Mouse (Mus musculus) heart, adult 2 months (tissue): ENCODE results near the gene Cwc27. TPM values are rescaled to one million over a fixed set of nuclear protein-coding genes. Genes with fewer than 3 reads are reported as not detected.

Experiments used
- DNase-seq, 2 experiments: peaks; one replicate each; pipeline ENCODE4 v3.0.0; 2021
- H3K27ac ChIP-seq: fragments of 200-600 bp; 2 replicates; pipeline ENCODE4 v1.8.1; 2022
- H3K27me3 ChIP-seq: fragments of 200-500 bp; 2 replicates; pipeline ENCODE4 v1.6.1; 2012; ENCODE audit warnings: mild to moderate bottlenecking, low read length, inconsistent platforms, mixed read lengths; ENCODE audit not compliant: control insufficient read depth, insufficient read depth
- H3K36me3 ChIP-seq: fragments of 200-500 bp; 2 replicates; pipeline ENCODE4 v1.6.1; 2012; ENCODE audit warnings: low read length, inconsistent platforms; ENCODE audit not compliant: control insufficient read depth, insufficient read depth
- H3K4me1 ChIP-seq: fragments of 200-500 bp; 2 replicates; pipeline ENCODE4 v1.6.1; 2011; ENCODE audit warnings: low read length; ENCODE audit not compliant: control insufficient read depth, insufficient read depth
- H3K4me3 ChIP-seq: fragments of 200-600 bp; 2 replicates; pipeline ENCODE4 v1.8.1; 2022
- H3K79me2 ChIP-seq: fragments of 200-500 bp; replicated peaks from 2 replicates; pipeline ENCODE4 v1.6.1; 2012; ENCODE audit warnings: mild to moderate bottlenecking, inconsistent platforms, low read length, moderate library complexity, mixed read lengths; ENCODE audit not compliant: control insufficient read depth, insufficient read depth
- H3K9ac ChIP-seq: fragments of 200-500 bp; 2 replicates; pipeline ENCODE4 v1.6.1; 2012; ENCODE audit warnings: low read depth, mild to moderate bottlenecking, control low read depth, inconsistent platforms, low read length, mixed read lengths
- CTCF ChIP-seq: fragments of 200-600 bp; IDR thresholded peaks from 2 replicates; pipeline ENCODE4 v1.8.1; 2022; ENCODE audit warnings: antibody characterized with exemption, mild to moderate bottlenecking, moderate library complexity
- EP300 ChIP-seq: fragments of 200-500 bp; IDR thresholded peaks from 2 replicates; pipeline ENCODE4 v1.6.1; 2011; ENCODE audit warnings: low read depth, low read length, control low read depth; ENCODE audit not compliant: insufficient read depth
- POLR2A ChIP-seq: fragments of 200-500 bp; IDR thresholded peaks from 2 replicates; pipeline ENCODE4 v1.6.1; 2011; ENCODE audit warnings: mild to moderate bottlenecking, low read depth, low read length, control low read depth; ENCODE audit not compliant: insufficient read depth
- WGBS: fragments of 180-500 bp; shearing (Covaris S2); methylation state at CpG from one replicate; pipeline ENCODE4 v1.1.7; 2018; 5-methylcytosine and 5-hydroxymethylcytosine counted together
- intact Hi-C: fragments of 180-260 bp; cut with DNase I; formaldehyde crosslinking; loops from one replicate; pipeline ENCODE4 v1.15.1; 2025
- polyA plus RNA-seq: library from polyadenylated mRNA; depleted of rRNA; stranded (reverse); fragments of >200 nt; gene quantifications from 2 replicates; pipeline ENCODE4 v1.2.3, GENCODE M21; 2012; rRNA removed
- total RNA-seq, 2 experiments: library from RNA; stranded (reverse); gene quantifications; 2 replicates each; pipeline ENCODE4 v1.2.3; 2021

Gene Cwc27
- total and polyA plus RNA-seq, 3 experiments: 4.5 to 15.2 (median 13.5) TPM

DNA sequence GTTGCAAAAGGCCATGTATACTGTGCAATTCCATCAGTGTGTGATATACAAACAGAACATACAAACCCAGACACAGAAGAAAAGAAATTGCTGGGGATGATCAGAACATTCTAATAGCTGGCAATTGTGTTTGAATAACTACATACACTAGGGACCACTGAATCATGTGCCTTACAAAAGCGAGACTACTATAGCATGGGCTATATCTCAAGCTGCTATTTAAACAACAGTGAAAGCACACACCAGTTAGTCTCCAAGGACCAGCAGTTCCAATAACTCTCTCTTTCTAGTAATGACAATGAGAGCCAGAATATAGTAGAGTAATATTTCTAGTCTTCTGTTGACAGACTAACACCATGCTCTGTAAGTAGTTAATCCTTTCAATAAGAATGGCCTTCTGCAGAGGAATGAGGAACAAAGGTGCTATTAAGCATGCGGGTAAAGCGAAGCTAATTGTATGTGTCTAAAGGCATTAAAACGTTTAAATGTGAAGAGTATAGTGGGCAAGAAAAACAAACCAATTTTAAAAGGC is 222.1 kb downstream of the Cwc27 start:
- no peak for TF ChIP-seq POLR2A
- no peak for TF ChIP-seq CTCF
- no peak for TF ChIP-seq EP300
- Histone ChIP-seq H3K27ac (no peak overlapping the region), H3K27me3 (no peaks in the 10 kb centered on the region), H3K4me3 (no peak overlapping the region), H3K79me2 (no peaks in the 10 kb centered on the region), H3K9ac (no peak overlapping the region), H3K4me1 (no peaks in the 10 kb centered on the region), H3K36me3 (no peaks in the 10 kb centered on the region)
- DNase-seq: no peak
- WGBS: 82% methylated on average over 4 of the region's 4 CpGs
- intact Hi-C loops: no loop called here

DNA sequence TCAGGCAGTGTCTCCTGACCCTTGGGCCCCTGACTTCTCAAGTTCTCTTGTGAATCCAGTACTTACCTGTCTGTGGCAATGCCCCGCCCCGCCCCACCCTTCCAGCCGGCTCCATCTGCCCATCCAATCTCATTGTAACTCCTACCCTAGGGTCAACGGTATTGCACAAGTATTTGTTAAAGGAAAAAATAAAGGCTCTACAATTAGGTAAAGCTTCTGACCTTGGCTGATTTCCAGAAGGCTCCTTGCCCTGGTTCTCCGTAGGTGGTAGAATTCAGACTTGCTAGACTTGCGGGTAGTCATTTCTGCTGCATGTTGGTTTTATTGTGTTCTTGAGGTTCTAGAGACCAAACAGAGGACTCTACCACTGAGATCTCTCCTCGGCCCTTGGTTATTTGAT is 226.0 kb downstream of the Cwc27 start:
- Histone ChIP-seq H3K9ac (no peak overlapping the region), H3K79me2 (no peaks in the 10 kb centered on the region), H3K27ac (no peak overlapping the region), H3K36me3 (no peaks in the 10 kb centered on the region), H3K4me1 (peaks cover 3% of the 10 kb centered on the region), H3K4me3 (no peak overlapping the region), H3K27me3 (no peaks in the 10 kb centered on the region)
- DNase-seq: no peak
- no peak for TF ChIP-seq CTCF
- no peak for TF ChIP-seq POLR2A
- TF ChIP-seq EP300: no peak
- WGBS: 91% methylated on average over 7 of the region's 7 CpGs
- intact Hi-C loops: no loop called here

GRCm38 (mm10) chr13:104590097-104590607 is 226.8 kb downstream of the Cwc27 start:
- DNase-seq: no peak
- TF ChIP-seq POLR2A (no peak), CTCF (0 out of 2 replicates have a peak, but pooled peaks have one; percentile 4)
- 57% methylated on average over 11 of the region's 11 CpGs for WGBS
- Histone ChIP-seq H3K9ac (no peak overlapping the region), H3K27ac (no peak overlapping the region), H3K27me3 (no peaks in the 10 kb centered on the region), H3K4me1 (peaks cover 3% of the 10 kb centered on the region), H3K4me3 (no peak overlapping the region), H3K79me2 (no peaks in the 10 kb centered on the region), H3K36me3 (no peaks in the 10 kb centered on the region)
- intact Hi-C loops: no loop called here

- DNase-seq: no peak
- intact Hi-C loops: no loop called here
These were observed 228.6 kb downstream of the Cwc27 start for GRCm38 (mm10) chr13:104588383-104588782.

More at GRCm38 (mm10) chr13:104588383-104588782, 228.6 kb downstream of the Cwc27 start:
- Histone ChIP-seq H3K9ac (no peak overlapping the region), H3K79me2 (no peaks in the 10 kb centered on the region), H3K36me3 (no peaks in the 10 kb centered on the region), H3K27ac (no peak overlapping the region), H3K27me3 (no peaks in the 10 kb centered on the region), H3K4me1 (peaks cover 3% of the 10 kb centered on the region), H3K4me3 (no peak overlapping the region)
- WGBS: 56% methylated on average over 5 of the region's 5 CpGs
- TF ChIP-seq EP300 (no peak), POLR2A (no peak), CTCF (no peak)

Other genes starting within 250 kb of the Cwc27 start
- gene Srek1ip1, start 24.7 kb downstream of the Cwc27 start, total RNA-seq: 10 to 100 TPM; 21.0 to 22.3 TPM
- gene Srek1ip1, start 24.7 kb downstream of the Cwc27 start, polyA plus RNA-seq: 11.3 and 19.5 TPM in 2 replicates
- gene Shisal2b, start 46.8 kb upstream of the Cwc27 start, total RNA-seq: not detected
- gene Shisal2b, start 46.8 kb upstream of the Cwc27 start, polyA plus RNA-seq: not detected in 2 replicates
- gene Rgs7bp, start 237.8 kb upstream of the Cwc27 start, total RNA-seq: 1 to 10 TPM; 4.3 to 4.9 TPM
- gene Rgs7bp, start 237.8 kb upstream of the Cwc27 start, polyA plus RNA-seq: 1.1 and 1.4 TPM in 2 replicates